Mouse (Mus musculus) splenic B cell, adult 2 months (primary cell): ENCODE measurements at regions not wholly inside any gene's neighbourhood (a gene's known extent, or its start where the extent isn't known, plus 50 kb on each side); places are given as distances from the start of the nearest gene placed in this dataset.

ENCODE experiments used
- DNase-seq: peaks from one replicate; pipeline ENCODE4 v3.0.0-alpha.2; 2011; ENCODE audit warnings: low read depth, low spot score
- H3K27me3 ChIP-seq: 2 replicates; pipeline ENCODE4 v1.6.1; 2012; ENCODE audit warnings: mild to moderate bottlenecking, low read length, moderate library complexity, mixed read lengths; ENCODE audit not compliant: control insufficient read depth, poor library complexity, insufficient read depth, severe bottlenecking
- H3K36me3 ChIP-seq: 2 replicates; pipeline ENCODE4 v1.6.1; 2012; ENCODE audit warnings: mild to moderate bottlenecking, low read length, moderate library complexity, mixed read lengths; ENCODE audit not compliant: control insufficient read depth, poor library complexity, insufficient read depth, severe bottlenecking

- peak; percentile 12 for DNase-seq
- Histone ChIP-seq H3K36me3 (no peaks in the 10 kb centered on the region), H3K27me3 (no peaks in the 10 kb centered on the region)
These were observed 160.4 kb upstream of the Cdh5 start for GRCm38 (mm10) chr8:103940958-103941532.

DNA sequence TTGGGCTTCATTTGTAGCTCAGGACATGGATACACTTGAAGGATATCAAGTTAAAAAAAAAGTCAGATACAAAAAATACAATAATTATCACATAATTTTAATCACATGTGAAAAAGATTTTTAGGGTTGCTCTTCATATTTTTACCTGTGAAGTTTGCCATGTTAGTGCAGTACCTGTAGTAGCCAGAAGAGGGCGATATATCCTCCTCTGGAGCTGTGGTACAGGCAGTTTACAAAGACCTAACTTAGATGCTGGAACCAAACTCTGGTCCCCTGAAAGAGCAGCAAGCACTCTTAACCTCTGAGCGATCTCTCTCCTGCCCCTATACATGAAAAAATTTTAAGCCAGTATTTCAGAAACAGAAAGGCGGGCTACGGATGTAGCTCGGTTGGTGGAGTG lies 153.0 kb upstream of the Cdh5 start:
- H3K27me3 ChIP-seq: no peaks in the 10 kb centered on the region
- peak; percentile 14 for DNase-seq

GRCm38 (mm10) chr8:103950460-103950859 lies 151.0 kb upstream of the Cdh5 start:
- DNase-seq: no peak
- no peaks in the 10 kb centered on the region for H3K27me3 ChIP-seq
- no peaks in the 10 kb centered on the region for H3K36me3 ChIP-seq

More for the DNA sequence above, 153.0 kb upstream of the Cdh5 start:
- H3K36me3 ChIP-seq: no peaks in the 10 kb centered on the region

GRCm38 (mm10) chr8:103953586-103953985 lies 147.8 kb upstream of the Cdh5 start:
- Histone ChIP-seq H3K27me3 (no peaks in the 10 kb centered on the region), H3K36me3 (no peaks in the 10 kb centered on the region)
- no peak for DNase-seq

DNA sequence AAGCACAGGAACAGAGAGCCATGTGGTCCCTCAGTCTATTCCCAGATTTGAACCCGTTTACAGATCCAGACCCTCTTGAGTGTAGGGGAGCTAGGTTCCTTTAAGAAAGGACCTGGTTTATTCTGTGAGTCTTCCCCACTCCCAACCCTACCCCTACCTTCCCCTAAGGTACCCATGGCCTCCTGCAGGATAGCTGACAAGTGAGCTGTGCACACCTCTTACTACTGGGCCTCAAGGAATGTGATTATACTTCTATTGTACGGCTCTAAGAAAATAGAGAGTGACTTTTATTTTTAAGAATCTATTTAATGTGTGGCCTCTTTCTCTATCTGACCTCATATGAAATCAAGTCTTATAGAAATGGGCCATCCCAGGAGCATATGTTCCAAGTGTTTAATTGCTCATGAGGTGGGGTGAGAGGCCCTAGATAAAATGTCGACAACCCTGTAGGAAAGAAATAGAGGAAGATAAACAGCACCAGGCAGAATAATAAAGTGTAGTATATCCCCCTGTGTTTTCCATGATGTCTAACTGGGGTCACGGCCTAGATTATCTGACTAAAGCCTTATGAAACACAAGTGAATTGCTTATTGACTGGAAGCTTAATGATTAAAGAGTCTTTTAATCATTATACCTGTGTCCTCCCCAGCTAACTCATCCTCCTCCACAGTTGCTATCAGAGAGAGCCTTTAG lies 145.7 kb upstream of the Cdh5 start:
- Histone ChIP-seq H3K27me3 (no peaks in the 10 kb centered on the region), H3K36me3 (no peaks in the 10 kb centered on the region)
- DNase-seq: no peak

DNA sequence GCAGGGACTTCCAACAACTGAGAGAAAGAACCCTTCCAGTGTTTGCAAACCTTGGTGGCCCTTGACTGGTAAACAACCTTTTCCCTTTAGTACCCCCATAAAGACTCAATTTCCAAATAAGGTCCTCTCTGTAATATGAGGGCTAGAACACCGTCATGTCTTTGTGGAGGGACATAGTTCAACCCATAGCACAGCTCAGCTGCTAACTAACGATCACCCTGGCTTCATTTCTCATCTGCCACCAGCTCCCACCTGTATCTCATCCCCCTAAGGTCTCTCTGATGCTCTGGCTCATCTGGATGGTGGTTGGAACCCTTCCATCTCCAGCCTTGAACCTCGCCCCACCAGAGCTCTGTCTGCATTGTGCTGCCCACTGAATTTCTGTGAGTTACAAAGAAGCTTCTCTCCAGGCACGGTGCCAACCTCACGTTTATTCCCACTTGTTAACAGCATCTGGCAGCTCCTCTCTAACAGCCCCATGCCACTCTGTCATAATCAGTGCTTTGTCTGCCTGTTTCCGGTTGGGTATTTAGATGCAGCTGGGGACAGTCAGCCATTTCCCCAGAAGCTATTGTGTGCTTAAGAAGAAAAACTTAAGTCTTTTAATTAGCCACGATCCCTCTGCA lies 137.0 kb upstream of the Cdh5 start:
- DNase-seq: no peak
- Histone ChIP-seq H3K27me3 (no peaks in the 10 kb centered on the region), H3K36me3 (no peaks in the 10 kb centered on the region)

- DNase-seq: no peak
- Histone ChIP-seq H3K36me3 (no peaks in the 10 kb centered on the region), H3K27me3 (no peaks in the 10 kb centered on the region)
These were observed 131.5 kb upstream of the Cdh5 start for GRCm38 (mm10) chr8:103969929-103970328.

DNA sequence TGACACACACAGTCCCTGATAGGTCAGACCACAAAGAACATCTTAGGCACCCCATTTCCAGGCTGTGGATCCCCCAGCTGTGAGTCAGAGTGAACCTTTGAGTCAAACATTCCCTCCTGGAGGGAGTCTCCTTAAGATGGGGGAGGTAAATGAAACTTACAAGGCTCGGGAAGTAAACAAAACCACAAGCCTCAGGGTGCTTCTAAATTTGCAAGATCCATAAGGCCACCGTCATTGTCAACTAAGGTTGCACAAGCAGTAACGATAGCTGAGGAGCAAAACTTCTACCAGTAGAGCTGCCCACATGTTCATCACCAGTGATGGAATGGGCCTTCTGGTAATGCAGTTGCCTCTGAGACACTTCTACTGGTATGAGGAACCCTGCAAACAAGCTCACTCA lies 130.9 kb upstream of the Cdh5 start:
- Histone ChIP-seq H3K36me3 (no peaks in the 10 kb centered on the region), H3K27me3 (no peaks in the 10 kb centered on the region)
- DNase-seq: no peak

DNA sequence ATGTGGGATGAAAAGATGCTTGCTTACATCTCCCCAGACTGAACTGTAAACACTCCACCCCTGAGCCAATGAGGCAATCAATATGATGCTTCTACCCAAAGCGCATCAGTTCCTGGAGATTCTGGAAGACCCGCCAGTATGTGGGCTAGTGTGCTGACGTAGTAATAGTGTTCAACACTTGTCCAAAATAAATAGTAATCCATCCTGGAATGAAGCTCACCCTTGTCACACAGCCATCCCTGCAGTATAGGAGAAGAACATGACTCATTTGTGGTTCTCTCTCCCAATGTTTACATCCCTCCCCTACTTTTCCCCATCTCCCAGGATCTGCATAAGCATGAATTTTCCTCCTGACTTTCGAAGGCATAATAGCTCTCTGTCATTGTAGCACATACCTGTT lies 130.5 kb upstream of the Cdh5 start:
- Histone ChIP-seq H3K36me3 (no peaks in the 10 kb centered on the region), H3K27me3 (no peaks in the 10 kb centered on the region)
- no peak for DNase-seq

DNA sequence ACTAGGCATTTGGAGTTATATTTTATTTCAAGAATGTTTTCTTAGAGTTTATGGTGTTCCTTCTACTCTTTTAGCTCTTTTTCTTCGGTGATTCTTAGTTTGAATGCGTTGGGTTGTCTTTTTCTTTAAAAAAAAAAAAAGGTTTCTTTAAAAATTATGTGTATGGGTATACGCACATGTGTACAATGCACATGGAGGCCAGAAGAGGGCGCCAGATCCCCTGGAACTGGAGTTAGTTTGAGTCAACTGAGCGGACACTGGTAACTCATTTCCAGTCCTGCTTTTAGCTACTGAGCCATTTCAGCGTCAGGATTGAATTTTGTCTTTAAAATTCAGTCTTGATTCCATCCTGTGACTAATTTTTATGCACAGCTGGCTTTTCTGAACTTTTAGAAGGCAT lies 124.9 kb upstream of the Cdh5 start:
- Histone ChIP-seq H3K27me3 (no peaks in the 10 kb centered on the region), H3K36me3 (no peaks in the 10 kb centered on the region)
- DNase-seq: no peak

DNA sequence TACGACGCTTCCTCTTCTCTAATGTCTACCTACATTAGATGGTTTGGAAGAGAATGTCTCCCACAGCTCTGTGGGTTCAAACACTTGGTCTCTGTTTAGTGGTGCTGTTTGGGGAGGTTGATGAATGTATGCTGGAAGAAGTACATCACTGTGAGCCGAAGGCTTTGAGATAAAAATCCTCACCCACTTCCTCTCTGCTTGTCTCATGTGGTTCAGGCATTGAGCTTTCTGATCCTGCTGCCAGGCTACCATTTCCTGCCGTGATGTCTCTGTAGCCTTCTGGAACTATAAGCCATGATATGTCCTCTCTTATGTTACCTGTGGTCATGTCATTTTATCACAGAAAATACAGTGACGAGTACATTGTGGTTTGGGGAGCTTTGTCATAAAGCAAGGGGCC lies 122.5 kb upstream of the Cdh5 start:
- Histone ChIP-seq H3K27me3 (no peaks in the 10 kb centered on the region), H3K36me3 (no peaks in the 10 kb centered on the region)
- DNase-seq: no peak

GRCm38 (mm10) chr8:103983860-103984594 lies 117.4 kb upstream of the Cdh5 start:
- Histone ChIP-seq H3K27me3 (no peaks in the 10 kb centered on the region), H3K36me3 (no peaks in the 10 kb centered on the region)
- DNase-seq: no peak

DNA sequence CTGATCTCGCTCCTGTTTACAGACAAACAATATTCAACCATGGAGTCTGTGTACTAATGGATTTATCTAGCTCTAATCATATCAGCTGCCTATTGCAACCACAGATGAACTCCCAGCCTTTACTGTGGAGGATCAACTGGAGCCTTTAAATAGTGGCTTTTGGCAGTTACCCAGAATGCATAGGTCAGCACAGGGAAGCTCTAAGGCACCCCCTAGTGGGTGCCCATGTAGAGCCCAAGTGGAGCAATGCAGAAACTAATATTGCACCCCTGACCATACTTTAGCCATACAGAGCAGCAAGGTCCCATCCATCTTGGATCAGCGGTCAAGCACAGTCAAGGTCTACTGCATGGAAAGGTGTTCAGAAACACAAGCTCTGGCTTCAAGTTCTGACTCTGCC lies 115.8 kb upstream of the Cdh5 start:
- DNase-seq: no peak

DNA sequence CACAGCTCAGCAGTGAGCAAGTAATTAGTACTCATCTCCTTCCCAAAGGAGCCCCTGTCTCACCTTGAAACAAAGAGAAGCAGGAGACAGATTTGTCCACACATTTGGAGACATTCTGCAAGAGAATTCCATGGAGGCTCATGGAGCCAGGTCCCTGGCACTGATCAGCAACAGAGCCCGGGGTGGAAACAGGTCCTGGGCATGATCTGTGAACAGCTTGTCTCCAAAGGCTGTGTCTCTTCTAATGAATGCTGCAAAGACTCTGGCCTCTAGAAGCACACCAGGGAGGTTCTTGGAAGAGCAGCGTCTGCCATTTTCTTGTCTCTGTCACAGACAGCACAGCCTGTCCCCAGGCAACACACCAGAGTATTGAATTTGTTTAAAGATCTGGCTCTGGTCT lies 107.5 kb upstream of the Cdh5 start:
- Histone ChIP-seq H3K36me3 (no peaks in the 10 kb centered on the region), H3K27me3 (no peaks in the 10 kb centered on the region)
- DNase-seq: no peak

More for the DNA sequence above, 115.8 kb upstream of the Cdh5 start:
- H3K27me3 ChIP-seq: no peaks in the 10 kb centered on the region
- H3K36me3 ChIP-seq: no peaks in the 10 kb centered on the region

DNA sequence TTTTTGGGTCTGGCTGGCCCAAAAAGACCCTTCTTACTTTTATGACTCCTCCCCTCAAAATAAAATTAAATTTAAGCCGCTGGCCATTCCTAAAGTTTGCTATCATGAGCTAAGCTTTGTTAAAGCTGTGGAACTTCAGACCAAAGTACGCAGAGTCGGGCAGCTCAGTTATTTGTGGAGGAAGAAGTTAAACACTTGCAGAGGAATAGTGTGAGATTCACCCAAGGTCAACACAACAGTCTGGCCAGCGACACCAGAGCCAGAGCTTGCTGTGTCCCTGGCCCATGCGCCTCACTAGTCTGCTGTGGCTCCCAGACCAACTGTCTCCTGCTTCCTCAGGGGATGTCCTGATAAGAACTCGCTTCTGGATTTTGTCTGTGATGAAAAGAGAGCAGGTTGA lies 103.3 kb upstream of the Cdh5 start:
- DNase-seq: no peak
- no peaks in the 10 kb centered on the region for H3K36me3 ChIP-seq
- no peaks in the 10 kb centered on the region for H3K27me3 ChIP-seq
